Mouse (Mus musculus): Measurements from ENCODE around the gene Stx11. TPM values are rescaled to one million over a fixed set of nuclear protein-coding genes. Genes with fewer than 3 reads are reported as not detected.

The Stx11 gene
- polyA plus RNA-seq, 1 experiment, result 6.9 TPM

DNA sequence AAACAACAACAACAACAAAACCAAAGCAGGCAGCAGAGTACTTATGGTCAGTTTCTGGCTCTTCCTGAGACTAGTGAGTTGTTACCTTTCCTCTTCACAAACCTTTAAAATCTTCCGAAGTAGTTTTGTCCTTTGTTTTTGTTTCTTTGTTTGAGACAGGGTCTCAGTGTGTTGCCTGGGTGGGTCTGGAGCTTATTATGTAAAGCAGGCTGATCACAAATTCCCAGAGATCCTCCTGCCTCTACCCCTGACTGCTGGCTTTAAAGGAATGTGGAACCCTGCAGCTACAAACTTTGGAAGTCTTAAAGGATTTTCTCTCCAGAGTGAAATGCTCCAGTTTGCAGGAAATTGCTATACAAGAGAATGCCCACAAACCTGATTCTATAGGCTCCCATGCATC is 54.9 kb downstream of the Stx11 start:
- no peaks in the 10 kb centered on the region for H3K79me2 ChIP-seq (ENCODE audit: control insufficient read depth, insufficient read depth)
- no peak for TF ChIP-seq CEBPB (IDR thresholded peaks at IDR 0.05; ENCODE audit: insufficient read depth, poor library complexity, severe bottlenecking)
- TF ChIP-seq MYOD1 (IDR thresholded peaks at IDR 0.05; ENCODE audit: control insufficient read depth in 1 of 3, insufficient read length in 2 of 3, low read depth in 2 of 3), result no peak
- no peak for TF ChIP-seq MYOG (IDR thresholded peaks at IDR 0.05; ENCODE audit: control insufficient read depth in 1 of 3, insufficient read depth in 1 of 3, insufficient read length in 2 of 3, low read depth in 2 of 3)
- no peak for TF ChIP-seq E2F4 (IDR thresholded peaks at IDR 0.05; ENCODE audit: insufficient read depth)
- TF ChIP-seq REST (IDR thresholded peaks at IDR 0.05; ENCODE audit: insufficient read depth, insufficient read length), result no peak
- no peak for TF ChIP-seq SRF (IDR thresholded peaks at IDR 0.05; ENCODE audit: control insufficient read depth, insufficient read length, low read depth)
- no peaks in the 10 kb centered on the region for H3K36me3 ChIP-seq (ENCODE audit: control insufficient read depth, insufficient read depth)
- H3K27me3 ChIP-seq (ENCODE audit: control insufficient read depth, insufficient read depth, insufficient read length), result no peaks in the 10 kb centered on the region
- H3K4me3 ChIP-seq, result no peak overlapping the region
- no peak overlapping the region for H3K4me2 ChIP-seq (ENCODE audit: low read depth)
- H3ac ChIP-seq (ENCODE audit: control insufficient read depth, insufficient read length), result no peak overlapping the region

GRCm38 (mm10) chr10:12904140-12904528 is 60.0 kb downstream of the Stx11 start:
- TF ChIP-seq POLR2A (IDR thresholded peaks at IDR 0.05; ENCODE audit: insufficient read length, low read depth), result no peak
- no peak for TF ChIP-seq SRF (IDR thresholded peaks at IDR 0.05; ENCODE audit: control insufficient read depth, insufficient read length, low read depth)
- no peak for TF ChIP-seq E2F4 (IDR thresholded peaks at IDR 0.05; ENCODE audit: insufficient read depth)
- peak in 2 of 3 experiments; percentile 55 to 60 for TF ChIP-seq MYOG (IDR thresholded peaks at IDR 0.05; ENCODE audit: control insufficient read depth in 1 of 3, insufficient read depth in 1 of 3, insufficient read length in 2 of 3, low read depth in 2 of 3)
- TF ChIP-seq MYOD1 (IDR thresholded peaks at IDR 0.05; ENCODE audit: control insufficient read depth in 1 of 3, insufficient read length in 2 of 3, low read depth in 2 of 3), result peak in 2 of 3 experiments; percentile 16 to 41
- TF ChIP-seq USF1 (IDR thresholded peaks at IDR 0.05; ENCODE audit: low read depth), result no peak

GRCm38 (mm10) chr10:12903440-12904139 is 60.5 kb downstream of the Stx11 start:
- Histone ChIP-seq H3ac (ENCODE audit: control insufficient read depth, insufficient read length) (no peak overlapping the region), H3K79me2 (ENCODE audit: control insufficient read depth, insufficient read depth) (no peaks in the 10 kb centered on the region), H3K36me3 (ENCODE audit: control insufficient read depth, insufficient read depth) (no peaks in the 10 kb centered on the region), H3K4me3 (no peak overlapping the region), H3K27me3 (ENCODE audit: control insufficient read depth, insufficient read depth, insufficient read length) (no peaks in the 10 kb centered on the region), H3K4me2 (ENCODE audit: low read depth) (no peak overlapping the region)
- TF ChIP-seq MAX (IDR thresholded peaks at IDR 0.05; ENCODE audit: low read depth) (no peak), USF1 (IDR thresholded peaks at IDR 0.05; ENCODE audit: low read depth) (no peak), SRF (IDR thresholded peaks at IDR 0.05; ENCODE audit: control insufficient read depth, insufficient read length, low read depth) (no peak), MYOG (IDR thresholded peaks at IDR 0.05; ENCODE audit: control insufficient read depth in 1 of 3, insufficient read depth in 1 of 3, insufficient read length in 2 of 3, low read depth in 2 of 3) (no peak), CEBPB (IDR thresholded peaks at IDR 0.05; ENCODE audit: insufficient read depth, poor library complexity, severe bottlenecking) (no peak), E2F4 (IDR thresholded peaks at IDR 0.05; ENCODE audit: insufficient read depth) (no peak), MYOD1 (IDR thresholded peaks at IDR 0.05; ENCODE audit: control insufficient read depth in 1 of 3, insufficient read length in 2 of 3, low read depth in 2 of 3) (no peak), TCF12 (IDR thresholded peaks at IDR 0.05; ENCODE audit: insufficient read depth, poor library complexity, severe bottlenecking) (no peak), TCF3 (IDR thresholded peaks at IDR 0.05; ENCODE audit: insufficient read length, low read depth) (no peak), POLR2AphosphoS2 (IDR thresholded peaks at IDR 0.05; ENCODE audit: insufficient read length, low read depth) (no peak), POLR2A (IDR thresholded peaks at IDR 0.05; ENCODE audit: insufficient read length, low read depth) (no peak), REST (IDR thresholded peaks at IDR 0.05; ENCODE audit: insufficient read depth, insufficient read length) (no peak)

More at GRCm38 (mm10) chr10:12904140-12904528, 60.0 kb downstream of the Stx11 start:
- H3K27me3 ChIP-seq (ENCODE audit: control insufficient read depth, insufficient read depth, insufficient read length), result no peaks in the 10 kb centered on the region
- H3K4me3 ChIP-seq, result no peak overlapping the region
- no peak overlapping the region for H3K4me2 ChIP-seq (ENCODE audit: low read depth)
- no peaks in the 10 kb centered on the region for H3K36me3 ChIP-seq (ENCODE audit: control insufficient read depth, insufficient read depth)
- H3K79me2 ChIP-seq (ENCODE audit: control insufficient read depth, insufficient read depth), result no peaks in the 10 kb centered on the region
- H3ac ChIP-seq (ENCODE audit: control insufficient read depth, insufficient read length), result no peak overlapping the region

GRCm38 (mm10) chr10:12899901-12900300 is 64.2 kb downstream of the Stx11 start:
- Histone ChIP-seq H3K4me3 (no peak overlapping the region), H3K79me2 (ENCODE audit: control insufficient read depth, insufficient read depth) (no peaks in the 10 kb centered on the region), H3ac (ENCODE audit: control insufficient read depth, insufficient read length) (no peak overlapping the region), H3K27me3 (ENCODE audit: control insufficient read depth, insufficient read depth, insufficient read length) (no peaks in the 10 kb centered on the region), H3K4me2 (ENCODE audit: low read depth) (no peak overlapping the region), H3K36me3 (ENCODE audit: control insufficient read depth, insufficient read depth) (no peaks in the 10 kb centered on the region)
- no peak for TF ChIP-seq POLR2A (IDR thresholded peaks at IDR 0.05; ENCODE audit: insufficient read length, low read depth)
- no peak for TF ChIP-seq CEBPB (IDR thresholded peaks at IDR 0.05; ENCODE audit: insufficient read depth, poor library complexity, severe bottlenecking)
- TF ChIP-seq MYOG (IDR thresholded peaks at IDR 0.05; ENCODE audit: control insufficient read depth in 1 of 3, insufficient read depth in 1 of 3, insufficient read length in 2 of 3, low read depth in 2 of 3), result no peak
- no peak for TF ChIP-seq MAX (IDR thresholded peaks at IDR 0.05; ENCODE audit: low read depth)
- no peak for TF ChIP-seq MYOD1 (IDR thresholded peaks at IDR 0.05; ENCODE audit: control insufficient read depth in 1 of 3, insufficient read length in 2 of 3, low read depth in 2 of 3)
- TF ChIP-seq TCF12 (IDR thresholded peaks at IDR 0.05; ENCODE audit: insufficient read depth, poor library complexity, severe bottlenecking), result no peak
- no peak for TF ChIP-seq E2F4 (IDR thresholded peaks at IDR 0.05; ENCODE audit: insufficient read depth)
- TF ChIP-seq POLR2AphosphoS2 (IDR thresholded peaks at IDR 0.05; ENCODE audit: insufficient read length, low read depth), result no peak
- TF ChIP-seq REST (IDR thresholded peaks at IDR 0.05; ENCODE audit: insufficient read depth, insufficient read length), result no peak
- TF ChIP-seq TCF3 (IDR thresholded peaks at IDR 0.05; ENCODE audit: insufficient read length, low read depth), result no peak
- no peak for TF ChIP-seq USF1 (IDR thresholded peaks at IDR 0.05; ENCODE audit: low read depth)
- no peak for TF ChIP-seq SRF (IDR thresholded peaks at IDR 0.05; ENCODE audit: control insufficient read depth, insufficient read length, low read depth)

Data from myocyte (in vitro differentiated cells).